Mouse (Mus musculus) cerebellum, adult 2 months (tissue): Measurements from ENCODE around the gene Sowaha. TPM values are rescaled to one million over a fixed set of nuclear protein-coding genes. Genes with fewer than 3 reads are reported as not detected.
A peak's percentile ranks its signal among the peaks of the same experiment; 100 is the strongest.

Experiments
- DNase-seq, 2 experiments: peaks; one replicate each; pipeline ENCODE4 v3.0.0; 2021
- H3K27ac ChIP-seq: fragments of 200-500 bp; 2 replicates; pipeline ENCODE4 v1.5.1; 2012; ENCODE audit warnings: low read length, control low read depth, inconsistent platforms; ENCODE audit not compliant: insufficient read depth
- H3K27me3 ChIP-seq: fragments of 200-500 bp; 2 replicates; pipeline ENCODE4 v1.6.1; 2012; ENCODE audit warnings: inconsistent platforms, mild to moderate bottlenecking, low read length, moderate library complexity; ENCODE audit not compliant: control insufficient read depth, insufficient read depth
- H3K4me1 ChIP-seq: fragments of 200-500 bp; 2 replicates; pipeline ENCODE4 v1.6.1; 2011; ENCODE audit warnings: low read length; ENCODE audit not compliant: control insufficient read depth, insufficient read depth
- H3K4me3 ChIP-seq: fragments of 200-500 bp; replicated peaks from 2 replicates; pipeline ENCODE3; 2011; ENCODE audit warnings: mild to moderate bottlenecking, low read depth, low read length, control low read depth; ENCODE audit not compliant: insufficient read depth
- CTCF ChIP-seq: fragments of 200-500 bp; IDR thresholded peaks from 2 replicates; pipeline ENCODE4 v1.5.1; 2011; ENCODE audit warnings: low read depth, mild to moderate bottlenecking, control low read depth, low read length, moderate library complexity, borderline replicate concordance; ENCODE audit not compliant: insufficient read depth
- POLR2A ChIP-seq: fragments of 200-500 bp; IDR thresholded peaks from 2 replicates; pipeline ENCODE4 v1.6.1; 2011; ENCODE audit warnings: low read length, control low read depth, borderline replicate concordance; ENCODE audit not compliant: insufficient read depth
- WGBS: fragments of 180-500 bp; shearing (Covaris S2); methylation state at CpG from one replicate; pipeline ENCODE4 v1.1.7; 2018; 5-methylcytosine and 5-hydroxymethylcytosine counted together
- polyA plus RNA-seq: library from polyadenylated mRNA; depleted of rRNA; stranded (reverse); fragments of >200 nt; gene quantifications from 2 replicates; pipeline ENCODE4 v1.2.3, GENCODE M21; 2012

Sowaha gene
- polyA plus RNA-seq, 1 experiment: 23.1 TPM

GRCm38 (mm10) chr11:53478383-53479170, 1.5 kb downstream of the Sowaha start:
- DNase-seq: peak; percentile 64 to 77
- no peak for TF ChIP-seq CTCF
- no peak for TF ChIP-seq POLR2A
- H3K4me3 ChIP-seq: peak overlapping the region; percentile 67
- WGBS: 5% methylated on average over 79 of the region's 79 CpGs
- H3K27me3 ChIP-seq: no peaks in the 10 kb centered on the region
- H3K4me1 ChIP-seq: peaks cover 4% of the 10 kb centered on the region; the same call in 1 of the 2 replicates
- peak overlapping the region; percentile 61 for H3K27ac ChIP-seq

GRCm38 (mm10) chr11:53477833-53478232, 2.2 kb downstream of the Sowaha start:
- TF ChIP-seq POLR2A: no peak
- no peak for TF ChIP-seq CTCF
- Histone ChIP-seq H3K27me3 (no peaks in the 10 kb centered on the region), H3K4me1 (no peaks in the 10 kb centered on the region; the same call in 1 of the 2 replicates), H3K27ac (no peak overlapping the region), H3K4me3 (peak overlapping the region; percentile 67)
- DNase-seq: no peak
- WGBS: 39% methylated on average over 7 of the region's 7 CpGs

- no peak overlapping the region for H3K27ac ChIP-seq
- 59% methylated on average over 8 of the region's 8 CpGs for WGBS
These were observed 4.5 kb downstream of the Sowaha start for GRCm38 (mm10) chr11:53475620-53476019.

GRCm38 (mm10) chr11:53472709-53473108, 7.4 kb downstream of the Sowaha start:
- Histone ChIP-seq H3K27ac (no peak overlapping the region), H3K4me1 (peaks cover 7% of the 10 kb centered on the region; the same call in 1 of the 2 replicates), H3K4me3 (no peak overlapping the region), H3K27me3 (no peaks in the 10 kb centered on the region)
- 91% methylated on average over 3 of the region's 3 CpGs for WGBS
- DNase-seq: no peak
- TF ChIP-seq CTCF (peak; percentile 36; the same call in 1 of the 2 replicates), POLR2A (no peak)

More at GRCm38 (mm10) chr11:53475620-53476019, 4.5 kb downstream of the Sowaha start:
- Histone ChIP-seq H3K27me3 (no peaks in the 10 kb centered on the region), H3K4me3 (no peak overlapping the region), H3K4me1 (peaks cover 1% of the 10 kb centered on the region; the same call in 1 of the 2 replicates)
- DNase-seq: no peak
- TF ChIP-seq POLR2A: no peak

- Histone ChIP-seq H3K4me1 (peaks cover 10% of the 10 kb centered on the region; the same call in 1 of the 2 replicates), H3K27ac (peak within 1 kb of the TSS; percentile 83), H3K4me3 (peak within 1 kb of the TSS; percentile 43), H3K27me3 (no peaks in the 10 kb centered on the region)
- 5% methylated on average over 29 of the region's 29 CpGs for WGBS
- no peak for TF ChIP-seq POLR2A
- peak; percentile 97 for TF ChIP-seq CTCF
- DNase-seq: peak; percentile 92 to 96
These were observed 9.9 kb downstream of the Sowaha start, which contains the start of gene Gm9837 for GRCm38 (mm10) chr11:53469968-53470695. Gene Gm9837, minus strand, starts transcription at chr11:53470479.

- H3K4me1 ChIP-seq: peaks cover 10% of the 10 kb centered on the region; the same call in 1 of the 2 replicates
- TF ChIP-seq POLR2A (no peak), CTCF (no peak)
- H3K27me3 ChIP-seq: no peaks in the 10 kb centered on the region
- peak overlapping the region; percentile 5; the same call in 1 of the 2 replicates for H3K27ac ChIP-seq
- whole genome bisulfite sequencing: 31% methylated on average over 16 of the region's 16 CpGs
- DNase-seq: no peak
- peak overlapping the region; percentile 43 for H3K4me3 ChIP-seq
These were observed 10.6 kb downstream of the Sowaha start for GRCm38 (mm10) chr11:53469294-53469967.

GRCm38 (mm10) chr11:53466231-53466971, 13.7 kb downstream of the Sowaha start:
- Histone ChIP-seq H3K27me3 (no peaks in the 10 kb centered on the region), H3K4me3 (peak overlapping the region; percentile 76), H3K27ac (peak overlapping the region; percentile 63), H3K4me1 (peaks cover 10% of the 10 kb centered on the region; the same call in 1 of the 2 replicates)
- WGBS: 6% methylated on average over 40 of the region's 40 CpGs
- peak; percentile 87 to 92 for DNase-seq
- TF ChIP-seq POLR2A: peak; percentile 51; the same call in 1 of the 2 replicates
- peak; percentile 79 for TF ChIP-seq CTCF
